Mouse (Mus musculus) layer of hippocampus, adult 9-11 months (tissue): ENCODE results near the gene Rab1a.
"Not testable (repeated sequence)": the region's sequence is repeated elsewhere in the genome, so short reads cannot be mapped to it uniquely, and the experiment has no call there.

Experiments
- DNase-seq: peaks from one replicate; pipeline ENCODE4 v3.0.0; 2022

Rab1a gene

DNA sequence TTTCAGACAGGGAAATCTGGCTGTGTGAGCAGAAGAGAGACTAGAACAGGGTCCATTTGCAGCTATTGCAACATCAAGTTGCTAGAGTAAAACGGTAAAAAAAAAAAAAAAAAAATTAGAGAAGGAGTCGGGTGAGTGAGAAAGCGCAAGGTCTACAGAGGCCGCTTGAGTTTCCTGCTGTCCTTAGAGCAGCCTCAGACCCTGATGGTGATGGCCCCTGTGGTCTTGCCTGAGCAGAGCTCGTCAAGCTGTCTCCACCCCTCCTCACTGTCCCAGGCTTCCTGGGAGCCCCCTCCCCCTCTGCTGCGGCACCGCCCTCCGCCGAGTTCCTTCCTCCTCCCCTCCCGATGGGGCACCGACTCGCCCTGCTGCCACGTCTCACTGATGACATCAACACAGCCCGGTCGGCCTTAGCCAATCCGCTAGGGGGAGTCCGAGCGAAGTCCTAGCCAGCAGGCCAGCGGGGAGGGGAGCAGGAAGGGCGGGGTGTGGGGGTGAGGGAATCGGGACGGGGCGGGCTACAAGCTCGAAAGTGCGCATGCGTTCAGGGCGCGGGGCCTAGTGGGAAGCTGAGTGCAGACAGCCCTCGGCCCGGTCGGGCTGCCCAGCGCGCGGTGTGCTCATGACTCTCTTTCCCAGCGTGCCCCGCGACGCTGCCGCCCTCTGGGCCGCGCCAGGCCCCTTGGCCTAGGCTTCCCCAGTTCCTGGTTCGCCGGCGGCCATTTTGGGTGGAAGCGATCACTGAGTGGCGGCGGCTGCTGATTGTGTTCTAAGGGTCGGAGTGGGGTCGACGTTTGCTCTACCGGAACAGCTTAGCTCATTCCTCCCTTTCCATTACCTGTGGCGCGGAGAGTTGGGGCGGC is at the start of gene Rab1a:
Rab1a (plus strand) TSS at position 720 of the 863 bp plus-strand sequence.
- DNase-seq, result peak; percentile 100

DNA sequence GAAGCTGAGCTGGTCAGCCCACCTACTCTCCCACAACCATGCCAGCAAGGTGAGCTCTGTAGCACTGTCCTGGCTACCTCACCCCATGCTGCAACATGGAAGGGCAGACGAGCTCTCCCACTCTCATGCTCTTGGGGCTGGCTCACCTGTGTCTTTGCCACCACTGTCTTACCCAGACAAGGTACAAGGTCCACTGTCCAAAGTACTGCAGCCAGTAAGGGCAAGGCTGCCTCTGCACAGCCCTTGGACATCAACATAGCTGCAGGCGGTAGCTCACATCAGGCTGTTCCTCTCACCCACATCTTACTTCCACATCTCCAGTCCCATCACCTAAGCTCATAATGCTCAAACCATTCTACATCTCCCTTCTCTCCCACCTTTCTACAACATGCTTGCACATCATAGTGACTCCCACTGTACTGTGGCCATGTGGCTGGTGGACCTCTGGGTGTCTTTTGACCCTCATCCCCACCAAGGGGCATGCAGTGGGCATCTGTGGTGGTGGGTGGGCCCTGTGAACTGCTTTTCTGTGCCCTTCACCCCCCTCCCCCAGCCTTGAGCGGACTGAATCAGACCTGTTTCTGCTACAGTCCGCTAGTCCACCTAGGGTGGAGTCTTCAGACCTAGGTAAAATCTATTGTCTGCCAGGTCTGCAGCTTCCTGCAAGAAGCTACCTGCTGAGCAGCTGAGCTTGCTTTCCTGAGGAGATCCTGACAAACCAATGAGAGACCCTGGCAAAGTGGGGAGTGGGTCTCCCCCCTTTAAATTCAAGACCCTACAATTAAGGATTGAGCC is 48.9 kb upstream of the Rab1a start:
- DNase-seq, result no peak

DNA sequence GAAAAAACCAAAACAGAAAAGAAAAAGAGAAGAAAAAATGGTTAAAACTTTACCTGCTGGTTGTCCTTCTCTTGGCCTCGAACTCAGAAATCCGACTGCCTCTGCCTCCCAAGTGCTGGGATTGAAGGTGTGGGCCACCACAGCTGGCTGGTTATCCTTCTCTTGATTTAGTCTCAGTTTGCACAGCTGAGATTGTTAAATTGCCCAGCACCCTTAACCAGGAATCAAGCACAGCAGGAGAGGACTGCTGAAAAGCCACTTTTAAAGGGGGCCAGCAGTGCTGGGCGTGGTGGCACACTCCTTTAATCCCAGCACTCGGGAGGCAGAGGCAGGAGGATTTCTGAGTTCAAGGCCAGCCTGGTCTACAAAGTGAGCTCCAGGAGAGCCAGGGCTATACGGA is 47.7 kb upstream of the Rab1a start:
- DNase-seq, result not testable (repeated sequence)

DNA sequence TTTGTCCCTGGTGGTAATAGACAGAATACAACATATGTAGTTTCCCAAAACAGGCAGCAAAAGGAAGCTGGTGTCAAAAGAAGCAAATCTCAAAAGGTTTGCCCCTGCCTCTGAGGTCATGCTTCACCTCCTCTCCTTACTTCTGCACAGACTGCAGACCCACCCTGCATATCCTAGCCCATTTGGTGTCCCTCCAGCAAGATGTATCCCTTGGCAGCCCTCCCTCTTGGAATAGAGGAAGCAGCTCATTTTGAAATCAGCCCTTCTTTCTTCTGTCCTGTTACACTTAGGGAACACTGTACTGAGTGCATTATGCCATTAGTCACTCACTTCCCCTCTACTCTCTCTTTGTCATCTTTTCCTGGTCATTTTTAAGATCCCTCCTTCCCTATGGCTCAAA is 42.4 kb upstream of the Rab1a start:
- DNase-seq, result no peak

DNA sequence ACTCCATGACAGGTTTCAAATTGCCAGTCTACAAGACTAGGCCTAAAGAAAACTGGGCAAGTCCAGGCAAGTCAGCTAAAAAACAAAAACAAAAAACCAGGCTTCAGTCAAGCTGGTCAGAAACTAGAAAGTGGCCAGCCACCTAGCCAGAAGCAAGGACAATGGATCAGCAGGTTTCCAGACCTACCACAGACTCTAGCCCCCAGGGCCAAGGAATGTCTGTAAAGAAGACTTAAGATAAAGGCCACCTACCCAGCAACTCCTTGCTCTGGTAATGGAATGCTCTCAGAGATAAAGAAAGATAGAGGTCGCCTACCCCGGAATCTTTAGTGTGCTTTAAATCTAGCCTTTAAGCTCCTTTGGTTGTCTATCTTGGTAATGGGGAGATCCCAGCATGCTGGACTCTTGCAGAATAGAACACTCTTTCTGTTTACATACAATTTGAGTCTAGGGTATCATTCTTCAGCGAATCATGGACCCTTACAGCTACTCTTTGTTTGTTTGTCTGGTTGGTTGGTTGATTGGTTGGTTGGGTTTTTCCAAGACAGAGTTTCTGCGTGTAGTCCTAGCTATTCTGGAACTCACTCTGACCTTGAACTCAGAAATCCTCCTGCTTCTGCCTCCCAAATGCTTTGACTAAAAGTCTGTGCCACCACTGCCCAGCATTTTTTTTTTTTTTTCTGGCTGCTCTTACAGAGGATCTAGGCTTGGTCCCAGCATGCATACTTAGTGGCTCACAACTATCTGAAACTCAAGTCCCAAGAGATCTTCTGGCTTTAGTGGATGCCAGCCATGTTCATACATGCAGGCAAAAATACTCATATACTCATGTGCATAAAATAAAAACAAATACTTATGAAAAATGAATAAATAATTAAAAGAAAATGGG is 36.0 kb upstream of the Rab1a start:
- no peak for DNase-seq

GRCm38 (mm10) chr11:20165991-20166390 is 35.2 kb upstream of the Rab1a start:
- no peak for DNase-seq

DNA sequence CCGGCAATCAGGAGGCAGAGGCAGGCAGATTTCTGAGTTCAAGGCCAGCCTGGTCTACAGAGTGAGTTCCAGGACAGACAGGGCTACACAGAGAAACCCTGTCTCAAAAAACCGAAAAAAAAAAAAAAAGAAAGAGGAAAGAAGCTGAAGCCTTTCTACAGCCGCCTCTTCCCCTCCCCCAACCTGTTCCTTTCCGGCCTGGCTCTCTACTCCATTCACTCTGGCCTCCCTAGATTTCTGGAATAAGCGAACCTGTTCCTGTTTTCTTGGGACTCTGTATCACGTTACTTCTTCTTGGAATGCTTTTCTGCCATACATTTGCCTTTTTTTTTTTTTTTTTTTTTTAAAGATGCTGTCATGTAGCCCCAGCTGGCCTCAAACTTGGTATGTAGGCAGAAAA is 34.8 kb upstream of the Rab1a start:
- DNase-seq, result not testable (repeated sequence)

- DNase-seq, result no peak
Measured at GRCm38 (mm10) chr11:20168972-20169371, 32.3 kb upstream of the Rab1a start.

- no peak for DNase-seq
Measured at GRCm38 (mm10) chr11:20187271-20187670, 14.0 kb upstream of the Rab1a start.

DNA sequence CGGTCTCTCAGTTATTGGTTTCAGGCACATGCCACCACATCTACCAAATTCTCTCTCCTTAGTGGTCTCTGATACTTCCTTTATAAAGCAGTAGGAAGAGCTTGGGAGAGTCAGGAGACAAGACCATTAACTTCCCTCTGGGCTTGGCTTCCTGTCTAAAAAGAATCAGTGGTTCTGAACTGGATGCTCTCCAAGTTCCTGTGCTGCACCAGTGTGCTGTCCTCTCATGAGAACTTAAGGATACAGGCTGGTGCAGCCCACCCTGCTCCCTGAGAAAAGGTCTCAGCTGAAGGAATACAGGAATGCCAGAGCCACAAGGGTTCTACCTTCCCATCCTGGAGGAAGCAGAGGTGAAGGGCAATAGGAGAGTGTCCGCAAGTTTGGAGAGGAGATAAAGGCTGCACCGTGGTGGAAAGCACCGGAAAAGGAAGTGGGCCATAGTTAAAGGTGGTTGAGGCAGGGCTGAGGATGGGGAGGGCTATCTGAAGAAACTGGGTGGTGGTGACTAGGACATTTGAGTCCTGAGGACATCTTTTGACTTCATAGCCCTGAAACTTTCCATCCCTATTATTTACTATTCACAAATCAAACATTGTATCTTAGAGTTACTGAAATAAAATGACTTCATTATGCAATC is 8.0 kb upstream of the Rab1a start:
- no peak for DNase-seq

DNA sequence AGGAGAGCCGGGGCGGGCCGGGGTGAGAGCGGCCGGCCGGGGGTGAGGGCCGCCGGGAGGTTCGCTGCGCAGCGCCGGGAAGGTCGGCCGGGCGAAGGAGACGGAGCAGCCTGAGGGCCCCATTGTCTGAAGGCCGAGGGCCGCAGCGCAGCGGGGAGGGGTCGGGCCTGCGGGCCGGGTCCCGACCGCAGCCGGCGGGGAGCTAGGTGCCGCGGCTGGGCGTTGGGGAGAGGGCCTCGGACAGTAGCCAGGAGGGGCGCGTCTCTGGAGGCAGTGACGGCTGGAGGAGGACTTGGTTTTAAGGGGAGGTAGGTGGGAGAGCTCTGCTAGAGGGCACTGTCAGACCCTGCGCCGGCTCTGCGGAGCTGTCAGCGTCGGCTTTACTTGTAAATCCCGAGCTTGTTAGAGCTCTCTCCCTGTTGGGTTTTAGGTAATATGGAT is 449 bp downstream of the Rab1a start:
- DNase-seq, result peak; percentile 37

DNA sequence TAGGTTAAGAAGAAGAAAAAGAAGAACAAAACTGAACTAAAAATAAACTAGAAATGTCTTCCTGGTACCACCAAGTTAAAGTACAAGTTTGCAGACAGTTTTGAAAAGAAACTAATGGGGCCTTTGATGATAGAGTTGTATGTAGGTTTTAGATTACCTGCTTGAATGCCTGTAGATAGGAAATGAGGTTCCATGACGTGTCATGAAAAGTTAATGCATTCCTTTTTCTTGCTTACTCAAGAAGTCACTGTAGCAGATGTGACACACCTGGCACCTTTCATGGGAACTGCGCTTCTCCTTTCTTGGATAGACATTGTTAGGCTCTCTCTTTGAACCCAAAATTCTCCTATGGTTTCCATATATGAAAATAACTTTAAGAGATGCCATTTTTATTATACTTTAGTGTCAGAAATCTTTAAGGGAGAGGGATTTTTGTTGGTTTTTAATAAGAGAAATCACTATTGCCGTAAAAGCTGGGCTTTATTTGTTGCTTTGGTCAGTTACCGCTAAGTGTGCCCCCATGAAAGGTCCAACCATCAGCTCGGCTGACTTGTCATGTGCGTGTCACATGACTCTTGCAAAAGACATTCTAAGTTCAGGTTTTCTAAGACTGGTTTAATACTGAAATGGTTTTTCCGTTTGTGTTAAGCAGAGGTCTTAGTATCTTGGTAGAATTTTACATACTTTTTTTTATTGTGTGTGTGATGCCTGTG is 1.2 kb downstream of the Rab1a start:
- no peak for DNase-seq

- DNase-seq, result no peak
Measured at GRCm38 (mm10) chr11:20204321-20204720, 3.1 kb downstream of the Rab1a start.

DNA sequence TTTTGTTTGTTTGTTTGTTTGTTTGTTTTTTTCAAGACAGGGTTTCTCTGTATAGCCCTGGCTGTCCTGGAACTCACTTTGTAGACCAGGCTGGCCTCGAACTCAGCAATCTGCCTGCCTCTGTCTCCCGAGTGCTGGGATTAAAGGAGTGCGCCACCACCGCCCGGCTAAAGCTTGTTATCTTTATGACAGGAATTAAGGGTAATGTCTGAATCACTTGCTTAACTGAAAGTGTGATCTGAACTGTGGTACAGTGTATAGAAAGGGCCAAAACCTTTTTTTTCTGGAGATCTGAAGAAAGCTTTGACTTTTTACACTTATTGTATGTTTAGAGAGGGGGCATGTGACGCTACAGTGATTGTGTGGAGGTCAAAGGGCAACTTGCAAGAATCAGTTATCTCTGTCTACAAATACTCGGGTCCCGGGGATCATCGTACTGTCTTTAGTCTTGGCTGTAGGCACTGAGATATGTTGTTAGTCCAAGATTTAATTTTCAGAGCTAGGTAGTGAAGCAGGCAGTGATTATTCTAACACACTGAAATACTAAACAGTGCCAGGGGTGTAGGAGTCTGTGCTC is 3.7 kb downstream of the Rab1a start:
- no peak for DNase-seq

DNA sequence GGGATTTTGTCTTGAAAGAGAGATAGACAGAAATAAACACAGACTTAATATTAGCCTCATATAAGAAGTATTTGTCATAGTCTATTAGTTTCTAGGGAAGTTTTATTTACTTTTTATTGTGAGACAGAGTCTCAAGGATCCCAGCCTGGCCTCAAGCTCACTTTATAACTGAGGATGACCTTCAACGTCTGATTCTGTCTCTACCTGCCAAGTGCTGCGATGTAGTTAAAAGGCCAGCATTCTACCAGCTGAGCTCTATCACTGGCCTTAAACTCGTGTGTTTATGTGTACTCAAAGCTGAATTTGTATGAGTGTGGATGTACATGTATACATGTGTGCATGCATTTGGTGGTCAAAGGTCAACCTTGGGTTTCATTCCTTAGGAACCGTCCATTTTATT is 4.3 kb downstream of the Rab1a start:
- DNase-seq, result no peak

DNA sequence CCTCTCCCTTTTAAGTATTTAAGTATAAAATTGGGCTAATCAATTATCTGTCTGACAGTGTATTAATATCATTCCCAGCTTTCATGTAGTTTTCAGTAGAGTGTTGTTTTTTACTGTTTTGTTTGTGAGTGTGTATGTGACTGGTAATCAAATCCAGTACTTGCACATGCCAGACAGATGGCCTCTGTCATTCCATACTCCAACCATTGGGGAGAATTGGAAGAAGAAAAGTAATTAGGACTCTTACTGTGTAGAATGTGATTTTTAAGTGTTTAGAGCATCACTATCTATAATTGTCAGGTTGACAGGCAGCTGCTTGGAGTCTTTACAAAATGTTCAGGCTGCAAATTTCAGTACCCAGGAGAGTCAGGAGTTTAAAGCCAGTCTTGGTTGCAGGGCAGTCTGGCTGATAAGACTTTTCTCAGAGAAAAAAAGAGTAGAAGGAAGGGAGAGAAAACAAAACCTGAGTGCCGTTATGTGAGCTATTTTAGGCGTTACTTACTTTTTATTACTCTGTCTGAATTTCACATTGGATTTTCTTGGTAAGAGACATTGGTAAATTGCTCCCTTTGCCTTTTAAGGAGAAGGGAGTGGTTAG is 5.5 kb downstream of the Rab1a start:
- no peak for DNase-seq

GRCm38 (mm10) chr11:20207589-20207988 is 6.4 kb downstream of the Rab1a start:
- no peak for DNase-seq

- no peak for DNase-seq
Measured at GRCm38 (mm10) chr11:20211838-20212237, 10.6 kb downstream of the Rab1a start.

- no peak for DNase-seq
Measured at GRCm38 (mm10) chr11:20214779-20215178, 13.5 kb downstream of the Rab1a start.

DNA sequence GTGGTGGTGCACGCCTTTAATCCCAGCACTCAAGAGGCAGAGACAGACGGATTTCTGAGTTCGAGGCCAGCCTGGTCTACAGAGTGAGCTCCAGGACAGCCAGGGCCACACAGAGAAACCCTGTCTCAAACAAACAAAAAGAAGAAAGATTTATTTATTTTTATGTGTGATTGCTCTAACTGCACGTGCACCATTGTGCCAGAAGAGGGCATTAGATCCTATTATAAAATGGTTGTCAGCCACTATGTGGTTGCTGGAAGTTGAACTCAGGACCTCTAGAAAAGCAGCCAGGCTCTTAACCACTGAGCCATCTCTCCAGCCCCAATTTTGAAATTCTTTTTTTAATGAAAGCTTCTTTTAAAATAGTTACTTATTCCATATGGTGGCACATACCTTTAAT is 15.2 kb downstream of the Rab1a start:
- no peak for DNase-seq

- DNase-seq, result no peak
Measured at GRCm38 (mm10) chr11:20217227-20217626, 16.0 kb downstream of the Rab1a start.
